Mouse (Mus musculus) hindbrain, postnatal 0 days (tissue): ENCODE measurements around the gene Ddah1. TPM values are rescaled to one million over a fixed set of nuclear protein-coding genes. Genes with fewer than 3 reads are reported as not detected.

Experiments
- ATAC-seq: fragments of 200-750 bp; cut with Nextera tagmentation; 2 replicates; pipeline ENCODE4 v1.8.0; 2017; ENCODE audit warnings: mild to moderate bottlenecking, moderate TSS enrichment, moderate library complexity
- DNase-seq: peaks from one replicate; pipeline ENCODE4 v3.0.0-alpha.2; 2015; ENCODE audit warnings: low spot score
- H3K27ac ChIP-seq: fragments of 300-500 bp; sonication (generic); 2 replicates; pipeline ENCODE4 v1.5.1; 2014; ENCODE audit warnings: mild to moderate bottlenecking
- H3K27me3 ChIP-seq: fragments of 300-500 bp; sonication (generic); 2 replicates; pipeline ENCODE4 v1.6.1; 2014; ENCODE audit warnings: low read length, mixed read lengths; ENCODE audit not compliant: insufficient read depth
- H3K36me3 ChIP-seq: fragments of 300-500 bp; sonication (generic); 2 replicates; pipeline ENCODE4 v1.6.1; 2014; ENCODE audit warnings: low read length, mixed read lengths; ENCODE audit not compliant: insufficient read depth
- H3K4me1 ChIP-seq: fragments of 300-500 bp; sonication (generic); 2 replicates; pipeline ENCODE4 v1.6.1; 2014; ENCODE audit warnings: antibody characterized with exemption, low read length, mixed read lengths; ENCODE audit not compliant: insufficient read depth
- H3K4me2 ChIP-seq: fragments of 300-500 bp; sonication (generic); 2 replicates; pipeline ENCODE4 v1.6.1; 2014; ENCODE audit warnings: low read depth, mild to moderate bottlenecking, low read length, moderate library complexity, mixed read lengths
- H3K4me3 ChIP-seq: fragments of 300-500 bp; sonication (generic); 2 replicates; pipeline ENCODE4 v1.5.1; 2014; ENCODE audit warnings: low read length
- H3K9ac ChIP-seq: fragments of 300-500 bp; sonication (generic); replicated peaks from 2 replicates; pipeline ENCODE4 v1.6.1; 2014; ENCODE audit warnings: mild to moderate bottlenecking, low read length, moderate library complexity, mixed read lengths
- H3K9me3 ChIP-seq: fragments of 300-500 bp; sonication (generic); 2 replicates; pipeline ENCODE4 v1.6.1; 2016; ENCODE audit warnings: low read length, mixed read lengths
- CTCF ChIP-seq: IDR thresholded peaks from 2 replicates; pipeline ENCODE4 v1.5.1; 2016; ENCODE audit warnings: antibody characterized with exemption, control low read depth, low read depth
- WGBS: fragments of 180-500 bp; shearing (Covaris S2); extraction: QIAGEN DNeasy Blood & Tissue Kit; methylation state at CpG from one replicate; pipeline ENCODE4 v1.1.7; 2014; 5-methylcytosine and 5-hydroxymethylcytosine counted together
- polyA plus RNA-seq: library from polyadenylated mRNA; unstranded; fragments of >200 nt; fragmentation: Nextera tagmentation; extraction: Ambion mirVana; gene quantifications from 2 replicates; pipeline ENCODE4 v1.2.1, GENCODE M21; 2015
- total RNA-seq: library from RNA; depleted of rRNA; stranded (reverse); fragments of >200 nt; gene quantifications from 2 replicates; pipeline ENCODE4 v1.2.3, GENCODE M21; 2014

Ddah1 gene
- total and polyA plus RNA-seq, 2 experiments from 2014 or later = 125 to 170 TPM

DNA sequence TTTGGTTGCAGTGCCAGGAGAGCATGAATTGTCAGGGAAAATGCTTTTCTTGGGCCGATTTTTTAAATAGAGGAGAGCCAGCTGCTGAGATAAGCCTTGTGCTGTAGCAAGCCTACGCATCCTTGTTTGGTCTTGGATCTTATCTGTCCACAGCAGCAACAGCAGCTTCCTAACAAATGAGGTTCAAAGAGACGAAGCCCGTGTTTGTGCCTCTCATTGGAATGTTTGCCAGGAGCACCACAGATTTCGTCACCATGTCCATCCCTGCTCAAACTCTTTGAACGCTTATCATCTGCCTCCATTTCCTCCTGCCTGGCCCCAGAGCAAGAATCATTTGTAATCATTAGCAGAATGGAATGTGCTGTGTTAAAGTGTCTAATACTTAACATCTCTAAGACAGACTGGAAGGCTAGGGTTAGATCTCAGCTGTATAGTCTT is 40.3 kb downstream of the Ddah1 start:
- Histone ChIP-seq H3K4me3 (no peak overlapping the region), H3K27ac (no peak overlapping the region), H3K36me3 (no peaks in the 10 kb centered on the region), H3K4me1 (no peaks in the 10 kb centered on the region), H3K9ac (no peak overlapping the region), H3K4me2 (no peak overlapping the region), H3K27me3 (no peaks in the 10 kb centered on the region), H3K9me3 (no peaks in the 10 kb centered on the region)
- DNase-seq (no peak), ATAC-seq (no peak)
- WGBS = 62% methylated on average over 6 of the region's 6 CpGs
- no peak for TF ChIP-seq CTCF

DNA sequence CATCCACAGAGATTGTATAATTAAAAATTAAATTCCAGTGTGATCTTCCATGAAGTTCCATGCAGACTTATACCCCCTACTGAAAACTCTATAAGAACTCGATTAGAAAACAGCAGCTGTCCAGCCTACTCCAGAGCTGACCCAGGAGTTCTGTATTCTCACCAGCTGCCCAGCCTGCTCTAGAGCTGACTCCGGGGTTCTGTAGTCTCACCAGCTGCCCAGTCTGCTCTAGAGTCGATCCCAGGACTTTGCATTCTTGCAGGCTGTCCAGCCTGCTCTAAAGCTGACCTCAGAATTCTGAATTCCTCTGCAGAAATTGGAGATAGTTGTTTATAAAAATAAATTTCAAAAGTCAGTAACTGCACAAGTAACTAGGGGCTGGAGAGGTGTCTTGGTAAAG is 40.9 kb downstream of the Ddah1 start:
- TF ChIP-seq CTCF = no peak
- H3K4me1 ChIP-seq = no peaks in the 10 kb centered on the region
- no peaks in the 10 kb centered on the region for H3K27me3 ChIP-seq
- H3K9me3 ChIP-seq = no peaks in the 10 kb centered on the region
- no peaks in the 10 kb centered on the region for H3K36me3 ChIP-seq
- H3K9ac ChIP-seq = no peak overlapping the region
- no peak overlapping the region for H3K4me3 ChIP-seq
- no peak overlapping the region for H3K27ac ChIP-seq
- ATAC-seq (no peak), DNase-seq (no peak)
- H3K4me2 ChIP-seq = no peak overlapping the region
- WGBS = 71% methylated on average over 3 of the region's 3 CpGs

DNA sequence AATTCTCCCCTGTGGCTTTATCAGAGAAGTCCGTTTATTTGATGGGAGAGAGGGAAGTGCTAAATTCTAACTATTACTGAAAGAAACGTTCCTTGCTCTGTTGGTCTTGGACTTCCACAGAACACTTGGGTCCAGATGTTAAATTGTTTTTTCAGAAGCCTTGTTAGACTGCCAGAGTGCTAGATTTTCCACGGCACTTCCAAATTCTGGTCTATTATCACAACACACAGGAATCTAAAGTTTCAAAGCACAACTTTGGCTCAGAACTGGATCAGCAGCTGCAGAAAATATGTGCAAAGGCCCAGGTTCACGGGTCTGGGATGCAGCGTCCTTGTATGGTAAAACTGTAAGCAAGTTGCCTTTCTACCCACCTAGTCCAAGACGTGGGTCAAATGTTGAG is 43.6 kb downstream of the Ddah1 start:
- WGBS = 84% methylated on average over 6 of the region's 6 CpGs
- Histone ChIP-seq H3K4me3 (no peak overlapping the region), H3K9me3 (no peaks in the 10 kb centered on the region), H3K27me3 (no peaks in the 10 kb centered on the region), H3K4me2 (no peak overlapping the region), H3K36me3 (no peaks in the 10 kb centered on the region), H3K4me1 (no peaks in the 10 kb centered on the region), H3K9ac (no peak overlapping the region), H3K27ac (no peak overlapping the region)
- no peak for TF ChIP-seq CTCF
- no peak for DNase-seq
- ATAC-seq = no peak

DNA sequence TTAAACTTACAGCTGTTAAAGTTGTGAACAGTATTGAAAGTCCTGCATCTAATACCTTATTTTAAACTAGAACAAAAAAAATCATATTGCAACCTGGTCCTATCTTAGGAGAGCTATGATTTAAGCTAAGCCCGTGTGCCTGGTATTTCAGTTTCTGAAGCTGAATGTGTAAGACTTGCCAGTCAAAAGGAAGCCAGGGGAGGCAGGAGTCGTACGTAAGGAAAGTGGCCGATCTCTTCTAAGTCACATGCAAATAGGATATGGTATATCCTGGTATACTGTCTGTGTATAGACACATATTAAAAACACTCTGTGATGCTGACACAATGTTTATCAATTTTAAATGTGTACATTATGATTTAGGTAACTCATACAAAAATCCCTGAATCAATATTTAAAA is 47.4 kb downstream of the Ddah1 start:
- H3K27me3 ChIP-seq = no peaks in the 10 kb centered on the region
- no peak overlapping the region; the same call in 1 of the 2 replicates for H3K4me2 ChIP-seq
- no peaks in the 10 kb centered on the region for H3K9me3 ChIP-seq
- H3K4me1 ChIP-seq = no peaks in the 10 kb centered on the region
- no peak overlapping the region for H3K9ac ChIP-seq
- TF ChIP-seq CTCF = no peak
- no peaks in the 10 kb centered on the region for H3K36me3 ChIP-seq
- ATAC-seq (no peak), DNase-seq (no peak)
- no peak overlapping the region for H3K4me3 ChIP-seq
- H3K27ac ChIP-seq = no peak overlapping the region
- WGBS = 24% methylated on average over 4 of the region's 4 CpGs

DNA sequence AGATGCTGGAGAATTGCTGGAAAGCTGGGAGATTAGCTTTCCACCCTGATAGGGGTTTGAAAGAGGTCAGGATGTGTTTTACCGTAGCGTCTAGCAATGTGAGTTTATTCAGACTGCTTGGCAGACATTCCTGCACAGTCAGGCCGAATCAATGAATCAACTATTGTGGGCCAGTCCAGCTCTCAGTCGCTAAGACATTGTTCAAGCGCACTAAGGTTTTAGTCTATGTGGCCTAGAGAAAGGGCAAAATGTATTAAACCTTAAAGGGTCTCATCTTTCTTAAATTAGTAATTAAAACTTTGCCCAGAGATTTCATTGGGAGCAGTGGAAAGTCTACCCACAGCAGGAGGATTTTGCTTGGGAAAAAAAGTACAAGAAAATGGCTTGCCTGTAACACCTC is 48.0 kb downstream of the Ddah1 start:
- peak overlapping the region; percentile 4; the same call in 1 of the 2 replicates for H3K27ac ChIP-seq
- H3K4me3 ChIP-seq = no peak overlapping the region
- no peaks in the 10 kb centered on the region for H3K4me1 ChIP-seq
- H3K9ac ChIP-seq = no peak overlapping the region
- WGBS = 9% methylated on average over 5 of the region's 5 CpGs
- no peaks in the 10 kb centered on the region for H3K9me3 ChIP-seq
- no peaks in the 10 kb centered on the region for H3K27me3 ChIP-seq
- no peaks in the 10 kb centered on the region for H3K36me3 ChIP-seq
- TF ChIP-seq CTCF = no peak
- H3K4me2 ChIP-seq = no peak overlapping the region; the same call in 1 of the 2 replicates
- ATAC-seq (0 out of 2 replicates have a peak, but pooled peaks have one; percentile 49), DNase-seq (peak; percentile 54)

DNA sequence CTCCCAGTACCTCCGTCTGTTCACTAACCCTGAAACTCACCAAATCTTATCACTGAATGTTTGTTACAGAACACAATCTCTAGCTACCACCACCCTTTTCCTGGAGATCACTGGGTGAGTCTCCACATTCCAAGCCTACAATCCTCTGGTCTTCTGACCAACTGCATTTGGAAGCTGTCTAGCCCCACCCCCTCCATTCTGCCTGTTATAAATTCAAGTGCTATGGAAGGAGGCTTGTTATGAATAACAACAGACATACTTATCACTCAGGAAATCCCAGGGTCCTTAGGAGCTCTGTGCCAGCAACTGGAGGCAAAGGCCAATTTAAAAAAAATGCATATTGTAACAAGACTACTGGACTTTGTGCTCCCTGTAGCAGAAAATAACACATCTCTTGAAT is 58.3 kb downstream of the Ddah1 start:
- no peak overlapping the region for H3K9ac ChIP-seq
- WGBS = 77% methylated on average over 1 of the region's 1 CpGs
- H3K4me3 ChIP-seq = no peak overlapping the region
- no peaks in the 10 kb centered on the region for H3K4me1 ChIP-seq
- no peaks in the 10 kb centered on the region for H3K36me3 ChIP-seq
- no peaks in the 10 kb centered on the region for H3K9me3 ChIP-seq
- DNase-seq (peak; percentile 36), ATAC-seq (peak; percentile 70)
- no peak overlapping the region; the same call in none of the 2 replicates for H3K27ac ChIP-seq
- no peak for TF ChIP-seq CTCF
- no peak overlapping the region for H3K4me2 ChIP-seq
- H3K27me3 ChIP-seq = no peaks in the 10 kb centered on the region

DNA sequence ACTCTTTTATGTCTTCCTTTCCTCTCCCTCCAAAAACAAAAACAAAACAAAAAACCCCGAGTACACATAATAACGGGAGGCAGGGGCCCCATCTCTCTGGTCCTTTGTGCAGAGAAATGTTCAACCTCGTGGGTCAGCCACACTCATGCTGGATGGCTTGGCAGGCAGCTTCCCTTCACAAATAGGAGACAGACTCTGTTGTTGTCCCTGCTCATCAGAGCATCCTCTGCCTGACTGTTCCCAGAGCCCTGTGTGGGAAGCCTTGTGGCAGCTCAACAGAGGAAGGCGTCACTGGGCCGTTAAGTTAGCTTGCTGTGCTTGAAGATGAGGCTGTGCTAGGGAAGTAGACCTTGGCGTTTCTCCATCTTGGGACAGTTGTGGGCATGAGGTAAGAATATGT is 58.8 kb downstream of the Ddah1 start:
- 19% methylated on average over 6 of the region's 6 CpGs for WGBS
- no peak overlapping the region; the same call in none of the 2 replicates for H3K27ac ChIP-seq

More for the DNA sequence above, 58.8 kb downstream of the Ddah1 start:
- H3K4me3 ChIP-seq = no peak overlapping the region
- no peaks in the 10 kb centered on the region for H3K4me1 ChIP-seq
- ATAC-seq = peak; percentile 95
- no peaks in the 10 kb centered on the region for H3K9me3 ChIP-seq
- H3K9ac ChIP-seq = no peak overlapping the region
- H3K27me3 ChIP-seq = no peaks in the 10 kb centered on the region
- no peak overlapping the region for H3K4me2 ChIP-seq
- peak; percentile 66 for DNase-seq
- TF ChIP-seq CTCF = no peak
- no peaks in the 10 kb centered on the region for H3K36me3 ChIP-seq
